Mouse (Mus musculus) spleen, postnatal 0 days (tissue): Measurements from ENCODE around the gene Gata2. TPM values are rescaled to one million over a fixed set of nuclear protein-coding genes. Genes with fewer than 3 reads are reported as not detected.

Experiments
- polyA plus RNA-seq: library from polyadenylated mRNA; unstranded; fragments of >200 nt; fragmentation: Nextera tagmentation; extraction: Ambion mirVana; gene quantifications from 2 replicates; pipeline ENCODE4 v1.2.1, GENCODE M21; 2015

The Gata2 gene
- polyA plus RNA-seq = 20.1 and 34.9 TPM in 2 replicates

DNA sequence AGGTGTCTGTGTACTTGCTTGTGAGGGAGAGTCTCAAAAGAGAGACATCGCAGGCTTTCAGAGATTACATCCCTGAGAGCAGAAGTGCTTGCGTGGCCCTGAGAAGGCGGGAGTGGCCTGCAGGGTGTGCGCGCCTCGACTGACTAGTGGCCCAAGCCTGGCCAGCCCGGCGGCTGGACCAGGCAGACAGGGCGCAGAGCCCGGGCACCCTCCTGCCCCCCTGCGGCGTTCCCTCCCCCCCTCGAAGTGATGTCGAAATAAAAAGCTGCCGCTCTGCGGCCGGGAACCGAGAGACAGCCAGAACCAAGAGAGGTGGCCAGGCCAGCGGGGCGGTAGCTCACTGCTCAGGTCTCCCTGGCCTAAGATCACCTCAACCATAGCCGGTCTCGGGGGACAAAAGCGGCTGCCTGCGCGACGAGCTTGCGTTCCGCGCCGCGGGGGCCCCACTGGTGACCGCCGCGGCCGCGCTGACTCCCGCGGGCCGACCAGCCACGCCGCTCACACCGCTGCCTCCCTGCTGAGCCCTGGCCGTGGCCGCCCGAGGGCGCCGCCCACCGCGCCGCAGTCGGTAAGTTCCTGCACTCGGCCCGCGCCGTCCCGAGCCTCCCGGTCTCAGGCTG is at the start of gene Gata2:
Gene Gata2 (plus strand): TSS at position 459 of the 620 bp plus-strand sequence.

DNA sequence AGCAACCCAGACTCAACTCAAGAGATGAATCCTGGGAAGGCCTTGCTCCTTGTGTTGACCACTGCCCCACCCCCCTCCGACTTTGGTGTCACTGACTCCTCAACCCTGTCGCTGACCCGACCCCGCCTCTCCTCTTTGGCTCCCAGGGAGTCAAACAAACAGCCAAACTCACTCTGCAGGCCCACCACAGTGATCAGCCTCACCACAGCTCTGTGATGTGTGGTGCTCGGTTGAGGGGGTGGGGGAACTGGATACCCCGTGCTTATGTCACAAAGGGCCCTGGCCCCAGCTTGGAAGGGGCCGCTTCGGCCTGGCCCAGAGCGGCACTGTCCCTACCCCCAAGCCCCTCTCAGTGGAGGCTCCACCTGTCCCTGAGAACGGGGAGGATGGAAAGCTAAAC is 28.3 kb downstream of the Gata2 start, which contains the start of gene Dnajb8:
Gene Dnajb8 (plus strand): TSS at position 301 of the 400 bp plus-strand sequence.

Other genes with a start within 250 kb of the Gata2 start
- 6.3 and 7.4 TPM in 2 replicates for gene H1fx, start 212.3 kb upstream of the Gata2 start, polyA plus RNA-seq
- 104 and 116 TPM in 2 replicates for gene Rab7, start 148.6 kb upstream of the Gata2 start, polyA plus RNA-seq
- 125 and 135 TPM in 2 replicates for gene Rpn1, start 109.4 kb upstream of the Gata2 start, polyA plus RNA-seq
- not detected in 2 replicates for gene Dnajb8, start 28.4 kb downstream of the Gata2 start, polyA plus RNA-seq